Mouse (Mus musculus) liver, embryonic 12.5 days (tissue): ENCODE data around the gene Endov. TPM values are rescaled to one million over a fixed set of nuclear protein-coding genes. Genes with fewer than 3 reads are reported as not detected.

Experiments
- ATAC-seq: fragments of 200-750 bp; cut with Nextera tagmentation; 2 replicates; pipeline ENCODE4 v1.8.0; 2017; ENCODE audit warnings: moderate number of reproducible peaks, mild to moderate bottlenecking, moderate library complexity
- H3K27ac ChIP-seq: fragments of 300-500 bp; sonication (generic); 2 replicates; pipeline ENCODE4 v1.5.1; 2016; ENCODE audit warnings: mild to moderate bottlenecking
- H3K27me3 ChIP-seq: fragments of 300-500 bp; sonication (generic); replicated peaks from 2 replicates; pipeline ENCODE4 v1.6.1; 2016; ENCODE audit warnings: mild to moderate bottlenecking, moderate library complexity
- H3K36me3 ChIP-seq: fragments of 300-500 bp; sonication (generic); 2 replicates; pipeline ENCODE4 v1.6.1; 2016; ENCODE audit warnings: mild to moderate bottlenecking, moderate library complexity
- H3K4me1 ChIP-seq: fragments of 300-500 bp; sonication (generic); 2 replicates; pipeline ENCODE4 v1.6.1; 2016
- H3K4me2 ChIP-seq: fragments of 300-500 bp; sonication (generic); 2 replicates; pipeline ENCODE4 v1.6.1; 2016; ENCODE audit warnings: mild to moderate bottlenecking, moderate library complexity
- H3K4me3 ChIP-seq: fragments of 300-500 bp; sonication (generic); 2 replicates; pipeline ENCODE4 v1.5.1; 2016; ENCODE audit warnings: mild to moderate bottlenecking, moderate library complexity
- H3K9ac ChIP-seq: fragments of 300-500 bp; sonication (generic); 2 replicates; pipeline ENCODE4 v1.6.1; 2016; ENCODE audit warnings: mild to moderate bottlenecking, moderate library complexity
- H3K9me3 ChIP-seq: fragments of 300-500 bp; sonication (generic); replicated peaks from 2 replicates; pipeline ENCODE4 v1.6.1; 2016; ENCODE audit warnings: mild to moderate bottlenecking, moderate library complexity
- WGBS: fragments of 180-500 bp; shearing (Covaris S2); methylation state at CpG from one replicate; pipeline ENCODE4 v1.1.7; 2016; ENCODE audit not compliant: insufficient replicate concordance; 5-methylcytosine and 5-hydroxymethylcytosine counted together
- polyA plus RNA-seq: library from polyadenylated mRNA; unstranded; fragments of >200 nt; fragmentation: Nextera tagmentation; extraction: Ambion mirVana; gene quantifications from 2 replicates; pipeline ENCODE4 v1.2.1, GENCODE M21; 2016

The Endov gene
- polyA plus RNA-seq, 1 experiment from 2014 or later, result 7.9 TPM

GRCm38 (mm10) chr11:119548741-119549370 is 57.7 kb downstream of the Endov start:
- no peak overlapping the region for H3K27ac ChIP-seq
- no peaks in the 10 kb centered on the region for H3K9me3 ChIP-seq
- ATAC-seq, result no peak
- H3K27me3 ChIP-seq, result peaks cover 100% of the 10 kb centered on the region
- H3K4me3 ChIP-seq, result peak overlapping the region; percentile 28
- H3K36me3 ChIP-seq, result no peaks in the 10 kb centered on the region
- H3K9ac ChIP-seq, result no peak overlapping the region
- 3% methylated on average over 37 of the region's 37 CpGs for WGBS
- H3K4me1 ChIP-seq, result peaks cover 36% of the 10 kb centered on the region
- H3K4me2 ChIP-seq, result peak overlapping the region; percentile 55

GRCm38 (mm10) chr11:119549371-119549811 is 58.2 kb downstream of the Endov start:
- Histone ChIP-seq H3K9me3 (no peaks in the 10 kb centered on the region), H3K27me3 (peaks cover 100% of the 10 kb centered on the region), H3K4me3 (peak overlapping the region; percentile 28), H3K36me3 (no peaks in the 10 kb centered on the region), H3K4me1 (peaks cover 36% of the 10 kb centered on the region), H3K9ac (no peak overlapping the region), H3K4me2 (peak overlapping the region; percentile 55), H3K27ac (no peak overlapping the region)
- no peak for ATAC-seq
- WGBS, result 1% methylated on average over 43 of the region's 43 CpGs

- no peak for ATAC-seq
- 49% methylated on average over 10 of the region's 10 CpGs for WGBS
- Histone ChIP-seq H3K9ac (no peak overlapping the region), H3K4me2 (no peak overlapping the region), H3K27ac (no peak overlapping the region), H3K4me1 (peaks cover 36% of the 10 kb centered on the region), H3K9me3 (no peaks in the 10 kb centered on the region), H3K36me3 (no peaks in the 10 kb centered on the region), H3K4me3 (no peak overlapping the region), H3K27me3 (peaks cover 98% of the 10 kb centered on the region)
Measured at GRCm38 (mm10) chr11:119550546-119551335, 59.6 kb downstream of the Endov start.

GRCm38 (mm10) chr11:119551468-119551867 is 60.3 kb downstream of the Endov start:
- Histone ChIP-seq H3K27me3 (peaks cover 98% of the 10 kb centered on the region), H3K36me3 (no peaks in the 10 kb centered on the region), H3K4me1 (peaks cover 36% of the 10 kb centered on the region), H3K4me2 (no peak overlapping the region), H3K4me3 (no peak overlapping the region), H3K9ac (no peak overlapping the region), H3K27ac (no peak overlapping the region), H3K9me3 (no peaks in the 10 kb centered on the region)
- ATAC-seq, result no peak
- 47% methylated on average over 3 of the region's 3 CpGs for WGBS

GRCm38 (mm10) chr11:119552301-119552700 is 61.2 kb downstream of the Endov start:
- Histone ChIP-seq H3K27ac (no peak overlapping the region), H3K36me3 (no peaks in the 10 kb centered on the region), H3K9ac (no peak overlapping the region), H3K27me3 (peaks cover 98% of the 10 kb centered on the region), H3K9me3 (no peaks in the 10 kb centered on the region), H3K4me1 (peaks cover 29% of the 10 kb centered on the region), H3K4me2 (no peak overlapping the region), H3K4me3 (no peak overlapping the region)
- WGBS, result 12% methylated on average over 1 of the region's 1 CpGs
- no peak for ATAC-seq

- Histone ChIP-seq H3K9ac (no peak overlapping the region), H3K9me3 (no peaks in the 10 kb centered on the region), H3K36me3 (no peaks in the 10 kb centered on the region), H3K27me3 (peaks cover 98% of the 10 kb centered on the region), H3K27ac (no peak overlapping the region), H3K4me3 (no peak overlapping the region), H3K4me1 (peaks cover 20% of the 10 kb centered on the region), H3K4me2 (no peak overlapping the region)
- 52% methylated on average over 9 of the region's 9 CpGs for WGBS
- ATAC-seq, result no peak
Measured at GRCm38 (mm10) chr11:119552902-119553802, 62.0 kb downstream of the Endov start.

- Histone ChIP-seq H3K4me1 (0 out of 2 replicates have a peak, but pooled peaks cover 6% of the 10 kb centered on the region), H3K9ac (no peak overlapping the region), H3K27me3 (peaks cover 96% of the 10 kb centered on the region), H3K27ac (no peak overlapping the region), H3K4me2 (no peak overlapping the region), H3K4me3 (no peak overlapping the region), H3K9me3 (no peaks in the 10 kb centered on the region), H3K36me3 (no peaks in the 10 kb centered on the region)
- 68% methylated on average over 7 of the region's 7 CpGs for WGBS
- no peak for ATAC-seq
Measured at GRCm38 (mm10) chr11:119554706-119555105, 63.6 kb downstream of the Endov start.

GRCm38 (mm10) chr11:119555170-119555569 is 64.0 kb downstream of the Endov start:
- peaks cover 96% of the 10 kb centered on the region for H3K27me3 ChIP-seq
- no peak overlapping the region for H3K4me3 ChIP-seq
- H3K9me3 ChIP-seq, result no peaks in the 10 kb centered on the region
- 0 out of 2 replicates have a peak, but pooled peaks cover 6% of the 10 kb centered on the region for H3K4me1 ChIP-seq
- H3K9ac ChIP-seq, result no peak overlapping the region
- H3K4me2 ChIP-seq, result no peak overlapping the region
- ATAC-seq, result no peak
- no peaks in the 10 kb centered on the region for H3K36me3 ChIP-seq
- no peak overlapping the region for H3K27ac ChIP-seq
- 65% methylated on average over 7 of the region's 7 CpGs for WGBS

GRCm38 (mm10) chr11:119557940-119558869 is 67.1 kb downstream of the Endov start:
- Histone ChIP-seq H3K36me3 (no peaks in the 10 kb centered on the region), H3K9ac (no peak overlapping the region), H3K27me3 (peaks cover 94% of the 10 kb centered on the region), H3K27ac (no peak overlapping the region), H3K4me2 (no peak overlapping the region), H3K4me3 (no peak overlapping the region), H3K9me3 (no peaks in the 10 kb centered on the region), H3K4me1 (no peaks in the 10 kb centered on the region)
- no peak for ATAC-seq
- WGBS, result 38% methylated on average over 17 of the region's 17 CpGs

GRCm38 (mm10) chr11:119558870-119559610 is 67.9 kb downstream of the Endov start:
- no peak overlapping the region for H3K27ac ChIP-seq
- no peaks in the 10 kb centered on the region for H3K9me3 ChIP-seq
- 38% methylated on average over 9 of the region's 9 CpGs for WGBS
- no peak overlapping the region for H3K4me3 ChIP-seq
- no peaks in the 10 kb centered on the region for H3K4me1 ChIP-seq
- ATAC-seq, result no peak
- H3K27me3 ChIP-seq, result peaks cover 94% of the 10 kb centered on the region
- no peak overlapping the region for H3K4me2 ChIP-seq
- no peak overlapping the region for H3K9ac ChIP-seq
- H3K36me3 ChIP-seq, result no peaks in the 10 kb centered on the region
